Mouse (Mus musculus) liver, adult (tissue): ENCODE results near the gene Dscaml1.

ENCODE experiments used
- GATA4 ChIP-seq: IDR thresholded peaks from 2 replicates; pipeline ENCODE4 v1.6.1; 2014; ENCODE audit warnings: mild to moderate bottlenecking, low read length; ENCODE audit not compliant: insufficient replicate concordance

Gene Dscaml1

DNA sequence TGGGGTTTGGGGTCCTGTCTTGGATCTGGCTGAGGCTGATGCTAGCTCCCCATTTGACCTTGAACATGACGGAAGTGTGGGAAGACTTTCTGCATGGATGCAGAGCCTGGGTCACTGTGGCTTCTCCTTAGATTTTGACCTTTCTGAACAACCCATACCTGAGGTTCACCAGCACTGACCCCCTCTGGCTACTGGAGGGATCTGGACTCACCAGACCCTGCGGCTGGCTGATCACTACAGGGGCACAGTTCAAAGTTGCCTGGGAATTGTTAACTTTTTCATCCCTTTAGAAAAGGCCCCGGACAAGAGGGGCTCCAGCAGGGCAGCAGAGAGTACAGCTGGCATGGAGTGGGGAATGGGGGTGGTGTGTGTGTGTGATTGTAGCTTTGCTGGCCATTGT is 19.6 kb upstream of the Dscaml1 start:
- TF ChIP-seq GATA4, result no peak

- no peak for TF ChIP-seq GATA4
These were observed 18.4 kb upstream of the Dscaml1 start for GRCm38 (mm10) chr9:45407706-45408675.

- TF ChIP-seq GATA4, result no peak
These were observed 16.2 kb upstream of the Dscaml1 start for GRCm38 (mm10) chr9:45410193-45410592.

DNA sequence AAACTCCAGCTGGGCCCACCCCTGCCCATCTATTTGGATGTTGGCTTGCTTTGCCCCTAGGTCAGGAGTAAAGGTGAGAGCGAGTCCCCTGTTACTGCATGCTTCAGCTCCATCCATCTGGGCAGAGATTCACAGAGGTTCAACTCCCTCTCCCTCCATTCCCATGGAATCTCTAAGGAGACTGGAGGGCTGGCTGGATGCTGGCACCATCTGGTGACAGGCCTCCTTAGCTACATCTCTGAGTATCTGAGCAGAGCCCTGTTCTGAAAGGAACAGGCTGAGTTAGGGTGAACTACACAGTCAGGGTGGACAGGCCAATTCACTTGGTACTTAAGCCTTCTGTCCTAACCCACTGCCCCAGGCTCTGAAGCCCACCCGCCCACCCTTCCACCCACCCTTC is 15.8 kb upstream of the Dscaml1 start:
- TF ChIP-seq GATA4, result no peak

- TF ChIP-seq GATA4, result no peak
These were observed 15.3 kb upstream of the Dscaml1 start for GRCm38 (mm10) chr9:45411111-45411510.

- no peak for TF ChIP-seq GATA4
These were observed 14.6 kb upstream of the Dscaml1 start for GRCm38 (mm10) chr9:45411803-45412202.

DNA sequence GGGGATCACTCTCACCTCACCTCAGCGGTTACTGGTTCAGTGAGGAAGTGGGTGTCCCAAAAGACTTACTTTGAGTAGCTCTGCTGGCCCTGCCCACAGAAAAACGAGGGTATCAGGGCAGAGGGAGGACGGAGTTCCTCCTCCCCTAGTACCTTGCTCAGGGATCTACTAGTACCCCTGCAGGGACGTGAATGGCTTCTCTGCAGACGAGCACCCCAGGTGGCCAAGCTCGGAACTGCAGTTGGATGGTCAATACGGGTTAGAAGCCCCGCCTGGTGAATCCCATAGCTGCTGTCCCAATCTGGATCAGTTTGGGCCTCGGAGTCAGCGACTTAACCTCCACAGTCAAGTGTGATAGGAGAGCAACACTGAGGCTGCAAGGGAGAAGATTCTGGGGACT is 14.1 kb upstream of the Dscaml1 start:
- TF ChIP-seq GATA4, result no peak

GRCm38 (mm10) chr9:45412700-45413477 is 13.5 kb upstream of the Dscaml1 start:
- TF ChIP-seq GATA4, result no peak

- TF ChIP-seq GATA4, result no peak
These were observed 12.8 kb upstream of the Dscaml1 start for GRCm38 (mm10) chr9:45413478-45414140.

DNA sequence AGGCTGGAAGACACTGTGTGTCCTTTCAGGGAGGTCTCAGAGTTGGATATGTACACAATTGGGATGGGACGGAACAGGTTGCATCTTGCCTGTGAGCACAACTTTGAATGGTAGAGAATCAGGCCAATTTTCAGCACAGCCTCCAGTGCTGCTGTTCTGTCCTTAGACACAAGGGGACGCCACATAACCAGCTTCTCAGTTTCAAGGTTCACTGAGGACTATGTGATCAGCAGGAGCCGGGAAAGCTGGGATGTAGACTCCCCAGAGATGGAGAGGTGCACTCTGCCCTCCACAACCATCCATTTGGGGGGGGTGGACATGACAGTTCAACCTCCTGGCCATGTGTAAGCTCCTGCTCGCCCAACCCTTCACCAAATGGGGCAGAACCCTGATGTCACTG is 10.5 kb upstream of the Dscaml1 start:
- no peak for TF ChIP-seq GATA4

- TF ChIP-seq GATA4, result no peak
These were observed 9.2 kb upstream of the Dscaml1 start for GRCm38 (mm10) chr9:45417245-45417644.

DNA sequence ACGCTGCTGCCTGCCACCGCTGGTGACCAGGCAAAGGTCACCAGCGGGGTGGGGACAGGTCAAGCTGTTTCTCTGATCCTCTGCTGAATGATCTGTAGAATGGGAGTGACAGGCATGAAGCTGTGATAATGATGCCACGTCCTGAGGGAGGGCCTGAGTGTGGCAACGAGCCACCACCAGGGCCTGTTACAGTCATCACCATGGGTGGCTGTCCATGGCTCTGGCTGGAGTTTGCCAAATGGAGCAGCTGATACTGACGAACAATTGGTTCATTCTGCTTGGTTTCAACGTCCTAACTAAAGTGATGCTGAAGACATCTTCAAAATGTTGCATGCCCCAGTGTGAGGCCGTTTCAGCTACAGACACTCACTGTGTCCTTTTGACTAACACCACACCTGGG is 8.2 kb upstream of the Dscaml1 start:
- no peak for TF ChIP-seq GATA4

DNA sequence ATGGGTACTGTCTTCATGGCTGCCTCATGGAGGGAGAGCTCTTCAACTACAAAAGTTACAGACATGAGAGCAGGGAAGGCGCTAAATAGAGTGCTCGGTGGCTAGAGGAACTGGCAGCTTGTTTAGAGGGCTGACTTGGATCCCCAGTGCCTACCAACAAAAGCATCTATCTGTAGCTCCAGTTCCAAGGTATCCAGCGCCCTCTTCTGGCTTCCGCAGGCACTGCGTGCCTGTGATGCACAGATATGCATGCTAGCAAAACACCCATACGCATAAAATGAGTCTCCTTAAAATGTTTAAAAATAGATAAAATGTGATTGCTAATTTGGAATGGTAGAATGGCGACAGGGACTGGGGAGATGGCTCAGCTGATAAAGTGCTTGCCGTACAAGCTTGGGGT is 5.2 kb upstream of the Dscaml1 start:
- TF ChIP-seq GATA4, result no peak

DNA sequence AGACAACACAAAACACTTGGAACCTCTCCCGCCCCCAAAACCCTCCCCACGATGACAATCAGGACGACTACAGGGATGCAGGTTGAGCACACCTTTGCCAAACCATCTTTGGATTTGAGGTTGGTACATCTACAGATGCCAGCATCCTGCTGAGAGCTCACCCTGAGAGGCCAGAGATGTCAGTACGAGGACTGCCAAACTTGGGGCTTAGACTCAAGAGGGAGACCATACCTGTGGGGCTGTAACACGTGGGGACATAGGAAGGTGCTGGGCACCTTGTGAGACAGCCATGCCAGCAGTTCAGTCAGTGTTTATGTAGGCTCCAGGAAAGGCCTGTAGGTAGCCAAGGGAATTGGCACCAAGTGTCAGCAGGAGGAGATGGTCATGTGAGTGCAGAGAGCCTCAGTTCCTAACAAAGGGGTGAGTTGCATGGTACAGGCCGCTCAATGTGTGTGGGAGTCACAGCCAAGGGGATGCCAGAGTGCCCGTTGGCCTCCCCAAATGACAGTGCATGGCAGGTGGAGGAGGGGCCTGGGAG is 3.6 kb upstream of the Dscaml1 start:
- TF ChIP-seq GATA4, result no peak

DNA sequence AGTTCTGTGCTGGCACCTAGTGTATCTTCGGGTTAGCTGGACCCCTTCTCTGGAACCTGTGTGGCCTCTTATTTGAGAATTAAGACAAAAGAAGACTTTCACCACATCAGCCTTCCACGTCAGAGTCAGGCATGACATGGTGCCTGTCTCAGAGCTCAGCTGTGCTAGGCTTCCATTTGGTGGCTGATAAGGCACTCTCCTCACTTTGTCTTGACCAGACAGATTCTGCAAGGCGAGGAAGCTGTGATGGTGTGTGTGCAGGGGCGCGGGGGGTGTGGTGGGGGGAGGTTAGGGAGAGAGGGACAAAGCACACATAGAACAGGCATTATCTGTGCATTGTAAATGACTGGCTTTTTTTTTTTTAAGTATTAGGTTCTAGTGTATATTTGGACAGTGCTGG is 3.0 kb downstream of the Dscaml1 start:
- TF ChIP-seq GATA4, result no peak
